Mouse (Mus musculus): ENCODE results near the gene Wars2.

DNA sequence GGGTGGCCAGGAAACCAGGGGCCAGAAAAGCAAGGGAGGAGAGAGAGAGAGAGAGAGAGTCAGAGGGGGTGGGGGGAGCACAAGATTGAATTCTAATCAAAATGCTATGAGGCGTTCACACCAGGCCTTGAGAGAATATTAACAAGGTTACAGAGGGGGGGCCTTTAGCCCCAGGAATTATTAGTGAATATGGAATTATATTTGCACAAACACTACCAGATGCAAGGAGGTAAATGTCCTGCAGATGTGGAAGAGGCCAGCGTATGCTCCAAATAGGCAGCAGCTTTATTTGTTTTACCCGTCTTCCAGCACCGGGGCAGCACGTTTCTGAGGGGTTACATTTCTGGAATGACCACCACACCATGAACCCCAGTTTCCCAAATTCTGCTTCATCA, 29.7 kb upstream of the Wars2 start:
- TF ChIP-seq GATA1 (IDR thresholded peaks at IDR 0.05; ENCODE audit: low read length) (no peak), TAL1 (IDR thresholded peaks at IDR 0.05; ENCODE audit: low read length) (no peak)

Measured in erythroblast, embryonic 14.5 days (primary cell).